Mouse (Mus musculus): ENCODE results near the gene Kcnj9. TPM values are rescaled to one million over a fixed set of nuclear protein-coding genes. Genes with fewer than 3 reads are reported as not detected.

Gene Kcnj9
- polyA plus RNA-seq (2012; rRNA removed), result 0.25 TPM in 1 of 2 replicates, not detected in the other

DNA sequence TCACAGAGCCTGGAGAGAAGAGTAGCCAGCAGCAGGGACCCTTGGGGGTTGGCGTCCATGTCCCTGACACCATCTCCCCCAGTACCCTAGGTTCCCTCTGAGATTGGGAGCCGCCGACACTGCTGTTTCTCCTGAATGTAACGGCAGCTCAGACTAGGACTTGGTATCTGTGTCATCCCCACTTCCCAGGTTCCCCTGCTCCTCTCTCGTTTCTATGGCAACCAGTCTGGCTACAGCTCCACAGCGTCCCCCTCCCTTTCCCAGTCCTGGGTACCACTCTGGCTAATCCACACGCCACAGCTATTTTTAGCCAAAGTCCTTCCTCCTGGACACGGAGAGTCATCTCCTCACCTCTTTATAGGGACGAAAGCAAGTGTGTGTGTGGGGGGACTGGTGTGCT lies at the start of gene Kcnj9:
Gene Kcnj9 (minus strand): TSS at position 188 of the 400 bp plus-strand sequence.
- H3K4me1 ChIP-seq (ENCODE audit: control insufficient read depth, insufficient read depth, insufficient read length, low read length), result peaks cover 3% of the 10 kb centered on the region
- TF ChIP-seq CTCF (IDR thresholded peaks at IDR 0.05; ENCODE audit: extremely low read depth, insufficient read length, insufficient replicate concordance, low read depth, low read length) (no peak), POLR2A (IDR thresholded peaks at IDR 0.05; ENCODE audit: low read depth, low read length) (no peak)
- H3K27ac ChIP-seq (ENCODE audit: insufficient read depth, low read depth, low read length), result no peak within 1 kb of the TSS
- peaks cover 25% of the 10 kb centered on the region for H3K27me3 ChIP-seq (ENCODE audit: control insufficient read depth, insufficient read depth, low read length)
- 31% methylated on average over 9 of the region's 9 CpGs for WGBS
- H3K36me3 ChIP-seq (ENCODE audit: control insufficient read depth, insufficient read depth, low read length), result no peaks in the 10 kb centered on the region
- no peak within 1 kb of the TSS for H3K4me3 ChIP-seq (ENCODE audit: low read depth, low read length)

- Histone ChIP-seq H3K27ac (ENCODE audit: insufficient read depth, low read depth, low read length) (0 out of 2 replicates have a peak overlapping the region, but pooled peaks have one; percentile 15), H3K27me3 (ENCODE audit: control insufficient read depth, insufficient read depth, low read length) (no peaks in the 10 kb centered on the region), H3K4me1 (ENCODE audit: control insufficient read depth, insufficient read depth, insufficient read length, low read length) (peaks cover 11% of the 10 kb centered on the region; the same call in 1 of the 2 replicates), H3K4me3 (ENCODE audit: low read depth, low read length) (peak overlapping the region; percentile 91), H3K36me3 (ENCODE audit: control insufficient read depth, insufficient read depth, low read length) (peaks cover 3% of the 10 kb centered on the region)
- 2% methylated on average over 62 of the region's 62 CpGs for WGBS
- TF ChIP-seq CTCF (IDR thresholded peaks at IDR 0.05; ENCODE audit: extremely low read depth, insufficient read length, insufficient replicate concordance, low read depth, low read length) (no peak), POLR2A (IDR thresholded peaks at IDR 0.05; ENCODE audit: low read depth, low read length) (no peak)
These were observed 47.8 kb upstream of the Kcnj9 start for GRCm38 (mm10) chr1:172376758-172377458.

DNA sequence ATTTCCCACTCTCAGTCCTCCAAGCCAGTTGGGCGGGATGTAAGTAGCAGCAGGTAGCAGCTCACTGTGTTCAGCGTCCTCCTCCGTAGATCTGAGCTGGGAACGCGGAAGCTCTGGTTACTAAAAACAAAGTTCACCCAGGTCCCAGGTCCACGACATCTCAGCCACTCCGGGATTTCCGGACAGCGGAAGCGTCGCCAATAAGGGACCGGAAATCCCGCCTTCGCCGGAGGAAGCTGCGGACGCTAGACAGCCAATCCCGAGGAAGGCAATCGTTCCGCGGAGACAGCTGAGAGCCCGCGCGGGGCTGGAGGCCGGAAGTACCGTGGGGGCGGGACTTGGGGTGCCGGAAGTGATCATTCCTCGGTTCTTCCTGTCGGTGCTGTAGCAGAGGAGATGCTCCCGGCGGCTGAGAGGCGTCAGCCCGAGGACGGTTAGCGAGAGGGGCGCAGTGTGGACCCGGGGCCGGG lies 47.1 kb upstream of the Kcnj9 start, which contains the start of gene Pigm:
Gene Pigm (plus strand): TSS at position 349 of the 470 bp plus-strand sequence.
- under 1% methylated on average over 39 of the region's 39 CpGs for WGBS

GRCm38 (mm10) chr1:172368768-172369418 lies 39.8 kb upstream of the Kcnj9 start:
- WGBS, result 29% methylated on average over 23 of the region's 23 CpGs
- no peak overlapping the region for H3K4me3 ChIP-seq (ENCODE audit: low read depth, low read length)
- no peak for TF ChIP-seq POLR2A (IDR thresholded peaks at IDR 0.05; ENCODE audit: low read depth, low read length)
- peak; percentile 69; the same call in 1 of the 2 replicates for TF ChIP-seq CTCF (IDR thresholded peaks at IDR 0.05; ENCODE audit: extremely low read depth, insufficient read length, insufficient replicate concordance, low read depth, low read length)
- no peaks in the 10 kb centered on the region for H3K36me3 ChIP-seq (ENCODE audit: control insufficient read depth, insufficient read depth, low read length)
- peaks cover 10% of the 10 kb centered on the region; the same call in 1 of the 2 replicates for H3K27me3 ChIP-seq (ENCODE audit: control insufficient read depth, insufficient read depth, low read length)
- H3K27ac ChIP-seq (ENCODE audit: insufficient read depth, low read depth, low read length), result no peak overlapping the region
- peaks cover 2% of the 10 kb centered on the region; the same call in 1 of the 2 replicates for H3K4me1 ChIP-seq (ENCODE audit: control insufficient read depth, insufficient read depth, insufficient read length, low read length)

More for the DNA sequence above, 47.1 kb upstream of the Kcnj9 start, which contains the start of gene Pigm:
- Histone ChIP-seq H3K4me1 (ENCODE audit: control insufficient read depth, insufficient read depth, insufficient read length, low read length) (peaks cover 8% of the 10 kb centered on the region; the same call in 1 of the 2 replicates), H3K27me3 (ENCODE audit: control insufficient read depth, insufficient read depth, low read length) (no peaks in the 10 kb centered on the region), H3K4me3 (ENCODE audit: low read depth, low read length) (peak within 1 kb of the TSS; percentile 91), H3K36me3 (ENCODE audit: control insufficient read depth, insufficient read depth, low read length) (peaks cover 3% of the 10 kb centered on the region), H3K27ac (ENCODE audit: insufficient read depth, low read depth, low read length) (peak within 1 kb of the TSS; percentile 65)
- no peak for TF ChIP-seq CTCF (IDR thresholded peaks at IDR 0.05; ENCODE audit: extremely low read depth, insufficient read length, insufficient replicate concordance, low read depth, low read length)
- TF ChIP-seq POLR2A (IDR thresholded peaks at IDR 0.05; ENCODE audit: low read depth, low read length), result peak; percentile 85

DNA sequence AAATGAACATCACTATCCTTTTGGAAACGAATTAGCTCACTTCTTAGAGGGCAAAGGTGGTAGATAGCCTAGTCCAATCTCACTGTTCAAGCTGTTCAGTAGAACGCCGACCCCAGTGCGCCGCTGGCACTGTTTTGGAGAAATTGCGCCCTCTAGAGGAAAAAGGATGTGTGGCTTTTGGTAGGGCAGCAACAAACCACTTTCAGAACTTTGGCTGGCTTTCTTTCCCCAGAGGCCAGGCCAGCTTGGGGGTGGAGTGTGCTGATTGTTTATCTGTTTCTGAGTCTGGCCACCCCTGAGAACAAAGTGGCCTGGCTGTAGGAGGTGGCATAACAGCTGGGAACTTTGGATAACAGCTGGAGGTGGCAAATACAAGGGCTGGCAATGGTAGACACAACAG lies 35.6 kb upstream of the Kcnj9 start:
- Histone ChIP-seq H3K27ac (ENCODE audit: insufficient read depth, low read depth, low read length) (no peak overlapping the region), H3K36me3 (ENCODE audit: control insufficient read depth, insufficient read depth, low read length) (no peaks in the 10 kb centered on the region)
- WGBS, result 10% methylated on average over 6 of the region's 6 CpGs

DNA sequence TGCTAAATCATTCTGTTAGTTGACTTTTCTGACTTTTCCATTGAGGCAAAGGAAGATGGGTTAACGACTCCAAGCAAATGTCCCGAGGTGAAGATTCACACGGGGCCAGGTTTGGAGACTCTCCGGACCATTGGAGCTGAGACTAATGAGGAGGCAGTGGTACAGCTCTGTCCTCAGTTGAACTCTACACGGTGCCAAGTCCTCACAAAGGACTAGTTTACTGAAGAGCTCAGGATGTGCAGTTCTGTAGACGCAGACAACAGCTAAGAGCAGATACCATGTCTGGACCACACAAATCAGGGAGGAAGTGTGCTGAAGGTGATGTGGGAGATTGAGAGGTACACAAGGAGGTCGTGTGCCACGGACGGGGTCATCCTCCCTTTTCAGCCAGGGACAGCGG lies 29.2 kb upstream of the Kcnj9 start:
- Histone ChIP-seq H3K4me1 (ENCODE audit: control insufficient read depth, insufficient read depth, insufficient read length, low read length) (no peaks in the 10 kb centered on the region), H3K36me3 (ENCODE audit: control insufficient read depth, insufficient read depth, low read length) (no peaks in the 10 kb centered on the region), H3K27ac (ENCODE audit: insufficient read depth, low read depth, low read length) (no peak overlapping the region), H3K4me3 (ENCODE audit: low read depth, low read length) (no peak overlapping the region), H3K27me3 (ENCODE audit: control insufficient read depth, insufficient read depth, low read length) (peaks cover 17% of the 10 kb centered on the region)
- WGBS, result 71% methylated on average over 10 of the region's 10 CpGs
- no peak for TF ChIP-seq POLR2A (IDR thresholded peaks at IDR 0.05; ENCODE audit: low read depth, low read length)
- no peak for TF ChIP-seq CTCF (IDR thresholded peaks at IDR 0.05; ENCODE audit: extremely low read depth, insufficient read length, insufficient replicate concordance, low read depth, low read length)

More for the DNA sequence above, 35.6 kb upstream of the Kcnj9 start:
- Histone ChIP-seq H3K27me3 (ENCODE audit: control insufficient read depth, insufficient read depth, low read length) (peaks cover 13% of the 10 kb centered on the region), H3K4me3 (ENCODE audit: low read depth, low read length) (no peak overlapping the region), H3K4me1 (ENCODE audit: control insufficient read depth, insufficient read depth, insufficient read length, low read length) (peaks cover 2% of the 10 kb centered on the region; the same call in 1 of the 2 replicates)
- peak; percentile 61; the same call in 1 of the 2 replicates for TF ChIP-seq CTCF (IDR thresholded peaks at IDR 0.05; ENCODE audit: extremely low read depth, insufficient read length, insufficient replicate concordance, low read depth, low read length)
- no peak for TF ChIP-seq POLR2A (IDR thresholded peaks at IDR 0.05; ENCODE audit: low read depth, low read length)

DNA sequence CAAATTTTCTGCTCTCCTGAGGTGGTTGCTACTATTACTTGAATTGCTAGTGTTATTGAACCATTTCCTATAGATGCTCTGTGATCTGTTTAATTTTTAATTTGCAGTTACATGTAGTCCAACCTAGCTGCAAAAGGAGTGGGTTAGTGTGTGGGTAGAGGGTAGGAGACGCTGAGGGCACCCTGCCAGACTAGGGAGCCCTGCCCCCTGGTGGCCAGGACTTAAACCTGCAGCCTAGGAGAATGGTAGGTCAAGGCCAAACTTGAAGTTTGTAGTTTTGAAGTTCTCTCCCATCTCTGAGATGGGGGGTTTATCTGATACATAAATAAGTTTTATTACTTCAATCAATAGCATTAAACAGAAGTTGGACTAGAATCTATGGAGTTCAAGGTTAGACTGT lies 28.4 kb upstream of the Kcnj9 start:
- no peak overlapping the region for H3K27ac ChIP-seq (ENCODE audit: insufficient read depth, low read depth, low read length)
- WGBS, result 3% methylated on average over 1 of the region's 1 CpGs
- no peaks in the 10 kb centered on the region for H3K36me3 ChIP-seq (ENCODE audit: control insufficient read depth, insufficient read depth, low read length)
- no peak overlapping the region for H3K4me3 ChIP-seq (ENCODE audit: low read depth, low read length)
- peaks cover 13% of the 10 kb centered on the region for H3K27me3 ChIP-seq (ENCODE audit: control insufficient read depth, insufficient read depth, low read length)
- H3K4me1 ChIP-seq (ENCODE audit: control insufficient read depth, insufficient read depth, insufficient read length, low read length), result no peaks in the 10 kb centered on the region
- peak; percentile 80 for TF ChIP-seq CTCF (IDR thresholded peaks at IDR 0.05; ENCODE audit: extremely low read depth, insufficient read length, insufficient replicate concordance, low read depth, low read length)
- no peak for TF ChIP-seq POLR2A (IDR thresholded peaks at IDR 0.05; ENCODE audit: low read depth, low read length)
